Mouse (Mus musculus): ENCODE measurements around the gene Tmem108. TPM values are rescaled to one million over a fixed set of nuclear protein-coding genes. Genes with fewer than 3 reads are reported as not detected.

Tmem108 gene
- polyA plus RNA-seq, 1 experiment from 2014 or later = 23.1 TPM

DNA sequence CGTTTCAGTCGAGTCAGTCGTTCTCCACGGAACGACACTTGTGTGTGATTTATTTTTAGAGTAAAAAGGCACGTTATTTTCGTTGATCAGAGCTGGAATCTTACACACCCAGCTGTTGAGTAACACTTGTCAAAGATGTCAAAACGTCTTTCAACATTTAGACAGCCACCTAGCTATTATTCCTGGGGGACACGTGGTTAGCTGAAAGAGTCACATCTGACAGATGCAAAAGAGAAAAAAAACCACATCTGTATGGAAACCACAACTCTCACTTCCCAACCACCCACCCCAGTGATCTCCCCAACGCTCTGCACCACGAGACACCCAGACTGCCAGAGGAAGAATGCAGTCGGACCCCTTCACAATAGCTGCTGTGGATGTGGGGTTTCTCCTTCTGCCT is 21.5 kb downstream of the Tmem108 start:
- H3K36me3 ChIP-seq (ENCODE audit: control insufficient read depth, insufficient read depth, low read length) = no peaks in the 10 kb centered on the region
- no peak overlapping the region for H3K9ac ChIP-seq (replicated peaks; ENCODE audit: low read depth, low read length)
- H3K9me3 ChIP-seq (ENCODE audit: control insufficient read depth, low read depth, low read length) = no peaks in the 10 kb centered on the region
- H3K27me3 ChIP-seq (ENCODE audit: control insufficient read depth, insufficient read depth, low read length) = no peaks in the 10 kb centered on the region
- no peak overlapping the region for H3K4me2 ChIP-seq (replicated peaks; ENCODE audit: low read depth, low read length)
- no peaks in the 10 kb centered on the region for H3K4me1 ChIP-seq (ENCODE audit: control insufficient read depth, insufficient read depth, low read length)
- H3K4me3 ChIP-seq (ENCODE audit: low read depth, low read length) = no peak overlapping the region
- no peak overlapping the region for H3K27ac ChIP-seq (ENCODE audit: low read length)
- no peak for ATAC-seq (ENCODE audit: insufficient number of reproducible peaks, insufficient read depth, low FRiP score, low read depth)
- whole genome bisulfite sequencing = 63% methylated on average over 12 of the region's 12 CpGs

DNA sequence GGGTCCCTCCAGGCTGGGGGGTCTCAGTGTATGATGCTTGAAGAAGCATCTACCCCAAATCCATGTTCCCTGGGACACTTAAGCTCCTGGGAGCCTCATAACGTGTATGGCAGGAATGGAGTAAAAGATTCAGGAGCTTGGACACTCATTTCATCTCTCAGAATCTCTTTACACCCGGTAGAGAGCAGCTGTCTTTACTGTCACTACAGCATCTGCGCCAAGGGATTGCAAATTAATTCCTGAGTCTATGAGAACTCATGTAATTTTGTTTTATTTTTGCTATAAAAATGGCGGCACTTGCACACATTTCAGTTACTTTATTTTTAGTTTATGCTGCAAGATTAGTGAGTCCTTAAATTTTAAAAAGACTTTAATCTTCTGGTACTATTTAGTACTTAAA is 22.6 kb downstream of the Tmem108 start:
- 86% methylated on average over 4 of the region's 4 CpGs for WGBS
- no peaks in the 10 kb centered on the region for H3K36me3 ChIP-seq (ENCODE audit: control insufficient read depth, insufficient read depth, low read length)
- no peaks in the 10 kb centered on the region for H3K9me3 ChIP-seq (ENCODE audit: control insufficient read depth, low read depth, low read length)
- no peak overlapping the region for H3K9ac ChIP-seq (replicated peaks; ENCODE audit: low read depth, low read length)
- no peak overlapping the region for H3K27ac ChIP-seq (ENCODE audit: low read length)
- H3K4me2 ChIP-seq (replicated peaks; ENCODE audit: low read depth, low read length) = no peak overlapping the region
- no peaks in the 10 kb centered on the region for H3K27me3 ChIP-seq (ENCODE audit: control insufficient read depth, insufficient read depth, low read length)
- no peak for ATAC-seq (ENCODE audit: insufficient number of reproducible peaks, insufficient read depth, low FRiP score, low read depth)
- H3K4me3 ChIP-seq (ENCODE audit: low read depth, low read length) = no peak overlapping the region
- H3K4me1 ChIP-seq (ENCODE audit: control insufficient read depth, insufficient read depth, low read length) = no peaks in the 10 kb centered on the region

DNA sequence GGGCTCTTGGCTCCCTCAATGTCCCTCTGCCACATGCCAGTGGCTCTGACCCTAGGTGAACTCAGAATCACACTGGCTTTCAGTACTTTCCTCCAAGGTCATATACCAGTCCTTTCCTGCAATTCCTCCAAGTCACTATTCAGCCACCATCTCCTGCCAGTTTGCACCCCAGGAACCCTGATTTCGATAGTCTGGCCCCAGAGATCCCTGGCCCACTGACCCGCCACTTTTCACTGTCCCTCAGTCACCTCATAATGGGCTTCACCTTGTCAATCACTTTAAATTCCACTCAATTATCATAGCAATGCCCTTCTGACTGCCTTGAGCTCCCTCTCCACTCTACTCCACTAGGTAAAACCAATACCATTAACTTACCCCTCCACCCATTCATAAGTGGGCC is 31.9 kb downstream of the Tmem108 start:
- Histone ChIP-seq H3K4me2 (replicated peaks; ENCODE audit: low read depth, low read length) (no peak overlapping the region), H3K9me3 (ENCODE audit: control insufficient read depth, low read depth, low read length) (no peaks in the 10 kb centered on the region), H3K36me3 (ENCODE audit: control insufficient read depth, insufficient read depth, low read length) (no peaks in the 10 kb centered on the region), H3K4me1 (ENCODE audit: control insufficient read depth, insufficient read depth, low read length) (no peaks in the 10 kb centered on the region), H3K4me3 (ENCODE audit: low read depth, low read length) (no peak overlapping the region), H3K27me3 (ENCODE audit: control insufficient read depth, insufficient read depth, low read length) (no peaks in the 10 kb centered on the region), H3K27ac (ENCODE audit: low read length) (no peak overlapping the region), H3K9ac (replicated peaks; ENCODE audit: low read depth, low read length) (no peak overlapping the region)
- no peak for ATAC-seq (ENCODE audit: insufficient number of reproducible peaks, insufficient read depth, low FRiP score, low read depth)
- WGBS = 91% methylated on average over 2 of the region's 2 CpGs

DNA sequence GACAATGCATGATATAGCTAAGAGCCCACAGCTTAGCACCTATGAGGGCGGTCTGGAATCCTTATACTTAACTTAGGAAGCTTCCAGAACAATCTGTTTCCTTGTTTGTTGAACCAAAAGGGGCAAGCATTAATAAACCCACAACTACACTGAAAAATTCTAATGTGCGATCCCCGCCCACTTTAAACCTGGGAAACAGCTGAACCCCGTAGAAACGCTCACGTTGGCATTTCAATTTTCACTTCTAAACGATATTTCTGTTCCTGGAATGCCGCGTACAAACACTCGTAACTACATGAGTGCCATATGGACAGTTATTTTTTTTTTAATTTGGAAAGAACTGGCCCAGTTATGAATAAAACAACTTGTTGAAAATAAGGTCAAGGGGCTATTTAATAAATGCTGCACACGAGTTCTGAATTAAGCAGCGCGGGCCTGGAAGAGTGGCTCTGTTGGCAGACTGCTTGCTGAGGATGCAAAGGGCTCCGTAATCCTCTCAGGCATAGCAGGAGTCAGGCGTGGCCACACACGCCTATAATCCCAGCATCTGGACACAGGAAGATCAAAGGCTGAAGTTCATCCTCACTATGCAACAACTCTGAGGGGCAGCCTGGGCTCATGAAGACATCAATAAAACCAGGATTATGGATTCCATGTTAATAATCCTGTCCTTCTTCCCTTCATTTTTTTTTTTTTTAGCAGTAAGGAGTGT is 34.7 kb downstream of the Tmem108 start:
- H3K36me3 ChIP-seq (ENCODE audit: control insufficient read depth, insufficient read depth, low read length) = no peaks in the 10 kb centered on the region
- H3K27me3 ChIP-seq (ENCODE audit: control insufficient read depth, insufficient read depth, low read length) = no peaks in the 10 kb centered on the region
- H3K9ac ChIP-seq (replicated peaks; ENCODE audit: low read depth, low read length) = no peak overlapping the region
- no peak overlapping the region for H3K4me3 ChIP-seq (ENCODE audit: low read depth, low read length)
- WGBS = 87% methylated on average over 16 of the region's 16 CpGs
- ATAC-seq (ENCODE audit: insufficient number of reproducible peaks, insufficient read depth, low FRiP score, low read depth) = no peak
- H3K4me1 ChIP-seq (ENCODE audit: control insufficient read depth, insufficient read depth, low read length) = no peaks in the 10 kb centered on the region
- H3K27ac ChIP-seq (ENCODE audit: low read length) = no peak overlapping the region
- no peak overlapping the region for H3K4me2 ChIP-seq (replicated peaks; ENCODE audit: low read depth, low read length)
- no peaks in the 10 kb centered on the region for H3K9me3 ChIP-seq (ENCODE audit: control insufficient read depth, low read depth, low read length)

DNA sequence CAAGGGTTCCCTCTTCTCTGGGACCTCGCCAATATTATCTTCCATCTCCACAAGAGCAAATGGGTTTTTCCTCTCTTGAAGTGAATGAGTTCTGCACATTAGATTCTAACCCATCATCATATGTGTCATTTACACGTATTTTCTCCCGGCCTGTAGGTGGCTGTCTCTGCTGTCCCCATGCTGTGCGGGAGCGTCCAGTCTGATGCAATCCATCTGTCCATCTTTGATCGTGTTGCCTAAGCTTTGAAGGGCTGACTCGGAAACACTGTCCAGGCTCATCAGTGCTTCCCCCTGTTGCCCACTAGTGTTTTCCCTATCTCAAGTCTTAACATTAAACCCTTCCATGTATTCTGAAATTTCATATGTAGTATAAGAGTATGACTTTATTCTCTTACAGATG is 36.1 kb downstream of the Tmem108 start:
- H3K4me3 ChIP-seq (ENCODE audit: low read depth, low read length) = no peak overlapping the region
- H3K27ac ChIP-seq (ENCODE audit: low read length) = no peak overlapping the region
- ATAC-seq (ENCODE audit: insufficient number of reproducible peaks, insufficient read depth, low FRiP score, low read depth) = no peak
- H3K4me1 ChIP-seq (ENCODE audit: control insufficient read depth, insufficient read depth, low read length) = no peaks in the 10 kb centered on the region
- no peak overlapping the region for H3K9ac ChIP-seq (replicated peaks; ENCODE audit: low read depth, low read length)
- WGBS = 81% methylated on average over 7 of the region's 7 CpGs
- no peaks in the 10 kb centered on the region for H3K9me3 ChIP-seq (ENCODE audit: control insufficient read depth, low read depth, low read length)
- no peaks in the 10 kb centered on the region for H3K27me3 ChIP-seq (ENCODE audit: control insufficient read depth, insufficient read depth, low read length)
- no peaks in the 10 kb centered on the region for H3K36me3 ChIP-seq (ENCODE audit: control insufficient read depth, insufficient read depth, low read length)
- H3K4me2 ChIP-seq (replicated peaks; ENCODE audit: low read depth, low read length) = no peak overlapping the region

DNA sequence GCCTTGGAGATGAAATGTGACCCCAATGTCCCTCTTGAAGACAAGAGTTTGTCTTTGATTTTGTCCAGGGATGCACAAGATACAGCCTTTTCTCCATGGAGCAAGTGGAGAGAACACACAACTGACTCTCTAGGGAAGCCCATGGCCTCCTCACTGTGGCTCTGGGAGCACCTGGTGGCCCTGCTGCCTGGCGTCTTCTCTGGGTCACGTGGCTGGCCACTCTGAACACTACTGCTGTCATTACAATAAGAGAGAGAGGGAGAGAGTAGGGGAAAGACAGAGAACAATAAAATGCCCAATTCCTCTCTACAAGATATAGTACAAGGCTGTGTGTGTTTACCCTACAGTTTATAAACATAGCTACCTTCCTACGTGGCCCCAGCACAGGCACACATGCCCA is 40.2 kb downstream of the Tmem108 start:
- no peak overlapping the region for H3K4me2 ChIP-seq (replicated peaks; ENCODE audit: low read depth, low read length)
- no peak overlapping the region for H3K9ac ChIP-seq (replicated peaks; ENCODE audit: low read depth, low read length)
- ATAC-seq (ENCODE audit: insufficient number of reproducible peaks, insufficient read depth, low FRiP score, low read depth) = no peak
- no peaks in the 10 kb centered on the region for H3K4me1 ChIP-seq (ENCODE audit: control insufficient read depth, insufficient read depth, low read length)
- no peaks in the 10 kb centered on the region for H3K9me3 ChIP-seq (ENCODE audit: control insufficient read depth, low read depth, low read length)
- no peak overlapping the region for H3K4me3 ChIP-seq (ENCODE audit: low read depth, low read length)
- no peak overlapping the region for H3K27ac ChIP-seq (ENCODE audit: low read length)
- H3K27me3 ChIP-seq (ENCODE audit: control insufficient read depth, insufficient read depth, low read length) = no peaks in the 10 kb centered on the region
- 75% methylated on average over 3 of the region's 3 CpGs for WGBS
- H3K36me3 ChIP-seq (ENCODE audit: control insufficient read depth, insufficient read depth, low read length) = no peaks in the 10 kb centered on the region

DNA sequence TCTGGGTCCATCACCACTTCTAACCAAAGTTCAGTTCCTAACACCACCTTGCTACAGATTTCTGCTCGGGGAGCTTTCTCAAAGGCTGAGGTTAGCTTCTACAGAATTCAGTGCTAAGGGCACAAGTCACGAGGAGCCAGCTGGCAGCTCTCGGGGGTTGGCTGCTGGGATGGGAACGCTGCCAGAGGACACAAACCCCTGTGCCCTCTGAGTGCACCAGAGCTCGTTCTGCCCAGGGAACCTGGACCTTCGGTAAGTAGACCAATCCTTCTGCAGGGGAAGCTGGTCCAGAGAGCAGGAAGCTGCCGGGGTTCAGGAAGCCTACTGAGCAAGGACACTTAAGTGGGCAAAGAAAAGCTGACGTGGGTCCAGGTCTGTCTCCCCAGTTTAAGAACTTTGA is 40.6 kb downstream of the Tmem108 start:
- no peak overlapping the region for H3K27ac ChIP-seq (ENCODE audit: low read length)
- WGBS = 81% methylated on average over 8 of the region's 8 CpGs
- no peak for ATAC-seq (ENCODE audit: insufficient number of reproducible peaks, insufficient read depth, low FRiP score, low read depth)
- H3K9me3 ChIP-seq (ENCODE audit: control insufficient read depth, low read depth, low read length) = no peaks in the 10 kb centered on the region
- no peaks in the 10 kb centered on the region for H3K27me3 ChIP-seq (ENCODE audit: control insufficient read depth, insufficient read depth, low read length)
- no peak overlapping the region for H3K4me3 ChIP-seq (ENCODE audit: low read depth, low read length)
- H3K9ac ChIP-seq (replicated peaks; ENCODE audit: low read depth, low read length) = no peak overlapping the region
- no peak overlapping the region for H3K4me2 ChIP-seq (replicated peaks; ENCODE audit: low read depth, low read length)
- H3K36me3 ChIP-seq (ENCODE audit: control insufficient read depth, insufficient read depth, low read length) = no peaks in the 10 kb centered on the region
- H3K4me1 ChIP-seq (ENCODE audit: control insufficient read depth, insufficient read depth, low read length) = no peaks in the 10 kb centered on the region

DNA sequence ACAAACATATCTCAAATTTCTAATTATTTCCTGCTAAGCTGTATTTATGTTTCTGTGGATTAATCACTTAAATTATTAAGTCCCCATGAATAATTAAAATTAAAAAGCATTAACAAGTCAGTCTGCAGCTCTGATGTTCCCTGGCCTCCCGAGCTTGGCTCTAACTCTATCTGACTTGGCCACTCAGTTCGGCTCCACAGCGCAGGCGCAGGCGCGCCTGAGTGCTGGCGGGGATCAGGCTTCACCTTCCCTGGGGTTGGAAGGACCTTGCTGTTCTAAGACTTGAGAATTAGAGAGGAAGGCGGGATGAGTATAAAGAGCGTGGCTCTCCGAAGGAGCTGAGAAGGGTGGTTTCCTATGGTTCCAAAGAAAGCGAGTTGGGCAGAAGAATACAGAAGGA is 41.6 kb downstream of the Tmem108 start:
- 93% methylated on average over 11 of the region's 11 CpGs for WGBS
- H3K36me3 ChIP-seq (ENCODE audit: control insufficient read depth, insufficient read depth, low read length) = no peaks in the 10 kb centered on the region

DNA sequence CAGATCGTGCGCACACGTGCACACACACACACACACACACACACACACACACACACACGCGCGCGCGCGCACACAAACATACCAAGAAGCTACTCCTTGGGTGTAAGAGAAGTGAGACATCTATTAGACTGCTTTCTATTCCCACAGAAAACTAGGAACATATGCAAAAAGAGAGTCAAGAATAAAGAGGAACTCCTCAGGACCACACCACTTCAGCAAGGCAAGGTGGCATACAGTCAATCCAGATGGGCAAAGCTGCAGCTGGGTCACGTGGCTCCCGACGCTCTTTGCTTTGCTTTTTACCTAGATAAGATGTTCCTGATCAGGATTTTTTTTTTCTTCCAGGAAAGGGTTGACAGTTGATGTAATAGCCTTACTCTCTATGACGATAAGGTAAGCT is 45.6 kb downstream of the Tmem108 start:
- Histone ChIP-seq H3K9ac (replicated peaks; ENCODE audit: low read depth, low read length) (no peak overlapping the region), H3K9me3 (ENCODE audit: control insufficient read depth, low read depth, low read length) (no peaks in the 10 kb centered on the region), H3K4me3 (ENCODE audit: low read depth, low read length) (no peak overlapping the region), H3K4me1 (ENCODE audit: control insufficient read depth, insufficient read depth, low read length) (no peaks in the 10 kb centered on the region), H3K4me2 (replicated peaks; ENCODE audit: low read depth, low read length) (no peak overlapping the region), H3K27ac (ENCODE audit: low read length) (no peak overlapping the region), H3K36me3 (ENCODE audit: control insufficient read depth, insufficient read depth, low read length) (no peaks in the 10 kb centered on the region), H3K27me3 (ENCODE audit: control insufficient read depth, insufficient read depth, low read length) (no peaks in the 10 kb centered on the region)
- no peak for ATAC-seq (ENCODE audit: insufficient number of reproducible peaks, insufficient read depth, low FRiP score, low read depth)
- 94% methylated on average over 13 of the region's 13 CpGs for WGBS

More for the DNA sequence above, 41.6 kb downstream of the Tmem108 start:
- ATAC-seq (ENCODE audit: insufficient number of reproducible peaks, insufficient read depth, low FRiP score, low read depth) = no peak
- Histone ChIP-seq H3K9ac (replicated peaks; ENCODE audit: low read depth, low read length) (no peak overlapping the region), H3K4me2 (replicated peaks; ENCODE audit: low read depth, low read length) (no peak overlapping the region), H3K9me3 (ENCODE audit: control insufficient read depth, low read depth, low read length) (no peaks in the 10 kb centered on the region), H3K4me3 (ENCODE audit: low read depth, low read length) (no peak overlapping the region), H3K4me1 (ENCODE audit: control insufficient read depth, insufficient read depth, low read length) (no peaks in the 10 kb centered on the region), H3K27me3 (ENCODE audit: control insufficient read depth, insufficient read depth, low read length) (no peaks in the 10 kb centered on the region), H3K27ac (ENCODE audit: low read length) (no peak overlapping the region)
